In genomic region chr5:97641646-97642045, GRCm38 (mm10) we compare ENCODE assay signal across 9 mouse cellular contexts.
DNase-seq lines count a peak whose midpoint lies in the region.
"Had no signal": no experiment of that assay in that cellular context is flagged by ENCODE, and none has a peak within 500 bp of the region (broad histone marks: within the 10 kb centered on the region; RNA-seq: fewer than 3 reads in every experiment).

No protein-coding gene starts in this region.

- DNase-seq in cerebellum, adult 9-10 months: peak; percentile 52
- DNase-seq in frontal cortex, adult 2 months (ENCODE audit: extremely low spot score in 1 of 2, low spot score in 1 of 2): peak; percentile 66 to 80
- DNase-seq in left cerebral cortex, adult 11 months (ENCODE audit: low spot score): peak; percentile 31
- DNase-seq in right cerebral cortex, postnatal 25 days: peak; percentile 76
- no peak for DNase-seq in gastrocnemius, postnatal 14 days
- no peak for DNase-seq in ovary, adult 18-20 months (ENCODE audit: low spot score)
- DNase-seq in embryo, embryonic 11 days: no peak
- DNase-seq: kidney, postnatal 10 days; liver, embryonic 13.5 days had no signal

- intact Hi-C loops in gastrocnemius, postnatal 14 days (cut with DNase I; ENCODE audit: low total_unique reads): no loop called here

Comparison
In these comparisons a context has a peak if more than half of its experiments do, and no peak if none do; other contexts are left out.
1. DNase-seq: peak in cerebellum, adult 9-10 months (single experiment), frontal cortex, adult 2 months (2 of 2), left cerebral cortex, adult 11 months (single experiment) and right cerebral cortex, postnatal 25 days (single experiment); none in gastrocnemius, postnatal 14 days (single experiment), ovary, adult 18-20 months (single experiment) and embryo, embryonic 11 days (single experiment).